Mouse (Mus musculus) embryonic facial prominence, embryonic 15.5 days (tissue): ENCODE measurements around the gene Wnt7b. TPM values are rescaled to one million over a fixed set of nuclear protein-coding genes. Genes with fewer than 3 reads are reported as not detected.
A peak's percentile ranks its signal among the peaks of the same experiment; 100 is the strongest.

ENCODE experiments used
- ATAC-seq: fragments of 200-750 bp; cut with Nextera tagmentation; 2 replicates; pipeline ENCODE4 v1.8.0; 2017; ENCODE audit warnings: low read depth, moderate TSS enrichment; ENCODE audit not compliant: insufficient number of reproducible peaks, low FRiP score, low TSS enrichment
- H3K27ac ChIP-seq: fragments of 300-500 bp; sonication (generic); replicated peaks from 2 replicates; pipeline ENCODE4 v1.5.1; 2015; ENCODE audit warnings: mild to moderate bottlenecking, inconsistent platforms
- H3K27me3 ChIP-seq: fragments of 300-500 bp; sonication (generic); 2 replicates; pipeline ENCODE4 v1.6.1; 2015; ENCODE audit warnings: inconsistent platforms
- H3K36me3 ChIP-seq: fragments of 300-500 bp; sonication (generic); 2 replicates; pipeline ENCODE4 v1.6.1; 2015; ENCODE audit warnings: mild to moderate bottlenecking, inconsistent platforms
- H3K4me1 ChIP-seq: fragments of 300-500 bp; sonication (generic); 2 replicates; pipeline ENCODE4 v1.6.1; 2015; ENCODE audit warnings: inconsistent platforms
- H3K4me2 ChIP-seq: fragments of 300-500 bp; sonication (generic); replicated peaks from 2 replicates; pipeline ENCODE4 v1.6.1; 2015; ENCODE audit warnings: mild to moderate bottlenecking, inconsistent platforms
- H3K4me3 ChIP-seq: fragments of 300-500 bp; sonication (generic); replicated peaks from 2 replicates; pipeline ENCODE4 v1.5.1; 2015; ENCODE audit warnings: mild to moderate bottlenecking, inconsistent platforms
- H3K9ac ChIP-seq: fragments of 300-500 bp; sonication (generic); 2 replicates; pipeline ENCODE4 v1.6.1; 2015; ENCODE audit warnings: inconsistent platforms
- H3K9me3 ChIP-seq: fragments of 300-500 bp; sonication (generic); replicated peaks from 2 replicates; pipeline ENCODE4 v1.6.1; 2016; ENCODE audit warnings: inconsistent platforms
- WGBS: fragments of 180-500 bp; shearing (Covaris S2); methylation state at CpG from one replicate; pipeline ENCODE4 v1.1.7; 2015; 5-methylcytosine and 5-hydroxymethylcytosine counted together
- polyA plus RNA-seq: library from polyadenylated mRNA; unstranded; fragments of >200 nt; fragmentation: Nextera tagmentation; extraction: Ambion mirVana; gene quantifications from 2 replicates; pipeline ENCODE4 v1.2.1, GENCODE M21; 2015

Wnt7b gene
- 36.0 and 40.9 TPM in 2 replicates for polyA plus RNA-seq

- Histone ChIP-seq H3K4me3 (peak within 1 kb of the TSS; percentile 50), H3K36me3 (no peaks in the 10 kb centered on the region), H3K27ac (peak within 1 kb of the TSS; percentile 63), H3K27me3 (peaks cover 83% of the 10 kb centered on the region), H3K9me3 (no peaks in the 10 kb centered on the region), H3K9ac (peak within 1 kb of the TSS; percentile 31), H3K4me1 (peaks cover 38% of the 10 kb centered on the region), H3K4me2 (peak within 1 kb of the TSS; percentile 86)
- 4% methylated on average over 19 of the region's 19 CpGs for WGBS
- no peak for ATAC-seq
Observed at GRCm38 (mm10) chr15:85582356-85582910, at the start of gene Wnt7b. Gene Wnt7b (minus strand): TSS chr15:85582473.

GRCm38 (mm10) chr15:85631591-85631990 is 49.3 kb upstream of the Wnt7b start:
- 0 out of 2 replicates have a peak, but pooled peaks cover under 1% of the 10 kb centered on the region for H3K27me3 ChIP-seq
- no peak overlapping the region for H3K4me2 ChIP-seq
- no peak for ATAC-seq
- H3K4me3 ChIP-seq: no peak overlapping the region
- H3K27ac ChIP-seq: no peak overlapping the region
- no peak overlapping the region for H3K9ac ChIP-seq
- peaks cover 18% of the 10 kb centered on the region for H3K4me1 ChIP-seq
- WGBS: 40% methylated on average over 2 of the region's 2 CpGs
- no peaks in the 10 kb centered on the region for H3K36me3 ChIP-seq
- H3K9me3 ChIP-seq: no peaks in the 10 kb centered on the region

GRCm38 (mm10) chr15:85629924-85630545 is 47.8 kb upstream of the Wnt7b start:
- Histone ChIP-seq H3K4me2 (no peak overlapping the region), H3K36me3 (no peaks in the 10 kb centered on the region), H3K27ac (peak overlapping the region; percentile 55), H3K9ac (no peak overlapping the region), H3K4me1 (peaks cover 29% of the 10 kb centered on the region), H3K27me3 (peaks cover 16% of the 10 kb centered on the region), H3K4me3 (no peak overlapping the region), H3K9me3 (no peaks in the 10 kb centered on the region)
- ATAC-seq: no peak
- 67% methylated on average over 7 of the region's 7 CpGs for WGBS

- H3K4me2 ChIP-seq: peak overlapping the region; percentile 87
- H3K27ac ChIP-seq: no peak overlapping the region
- 1% methylated on average over 68 of the region's 68 CpGs for WGBS
- H3K36me3 ChIP-seq: no peaks in the 10 kb centered on the region
- peaks cover 19% of the 10 kb centered on the region for H3K4me1 ChIP-seq
- peak overlapping the region; percentile 58 for H3K9ac ChIP-seq
- H3K27me3 ChIP-seq: peaks cover 37% of the 10 kb centered on the region
- peak overlapping the region; percentile 47 for H3K4me3 ChIP-seq
- H3K9me3 ChIP-seq: no peaks in the 10 kb centered on the region
- ATAC-seq: 0 out of 2 replicates have a peak, but pooled peaks have one; percentile 11
Observed at GRCm38 (mm10) chr15:85625666-85626279, 43.5 kb upstream of the Wnt7b start.

GRCm38 (mm10) chr15:85622213-85622612 is 39.9 kb upstream of the Wnt7b start:
- no peak for ATAC-seq
- H3K27me3 ChIP-seq: peaks cover 37% of the 10 kb centered on the region
- no peak overlapping the region for H3K9ac ChIP-seq
- 73% methylated on average over 13 of the region's 13 CpGs for WGBS
- H3K27ac ChIP-seq: no peak overlapping the region
- H3K4me2 ChIP-seq: no peak overlapping the region
- no peaks in the 10 kb centered on the region for H3K36me3 ChIP-seq
- H3K4me3 ChIP-seq: no peak overlapping the region
- H3K4me1 ChIP-seq: peaks cover 15% of the 10 kb centered on the region
- no peaks in the 10 kb centered on the region for H3K9me3 ChIP-seq

GRCm38 (mm10) chr15:85615537-85616100 is 33.3 kb upstream of the Wnt7b start:
- H3K9ac ChIP-seq: no peak overlapping the region
- no peak overlapping the region for H3K27ac ChIP-seq
- no peaks in the 10 kb centered on the region for H3K36me3 ChIP-seq
- H3K4me2 ChIP-seq: peak overlapping the region; percentile 29
- H3K27me3 ChIP-seq: peaks cover 4% of the 10 kb centered on the region; the same call in 1 of the 2 replicates
- no peaks in the 10 kb centered on the region for H3K9me3 ChIP-seq
- peaks cover 45% of the 10 kb centered on the region for H3K4me1 ChIP-seq
- H3K4me3 ChIP-seq: no peak overlapping the region
- 25% methylated on average over 20 of the region's 21 CpGs for WGBS
- no peak for ATAC-seq

- peak overlapping the region; percentile 29 for H3K4me2 ChIP-seq
- H3K9ac ChIP-seq: no peak overlapping the region
- no peak overlapping the region for H3K4me3 ChIP-seq
Observed at GRCm38 (mm10) chr15:85615075-85615474, 32.8 kb upstream of the Wnt7b start.

GRCm38 (mm10) chr15:85613358-85614266 is 31.3 kb upstream of the Wnt7b start:
- WGBS: 74% methylated on average over 17 of the region's 17 CpGs

More at GRCm38 (mm10) chr15:85615075-85615474, 32.8 kb upstream of the Wnt7b start:
- no peaks in the 10 kb centered on the region for H3K9me3 ChIP-seq
- H3K27ac ChIP-seq: no peak overlapping the region
- WGBS: 44% methylated on average over 22 of the region's 22 CpGs
- H3K27me3 ChIP-seq: peaks cover 4% of the 10 kb centered on the region; the same call in 1 of the 2 replicates
- peaks cover 46% of the 10 kb centered on the region for H3K4me1 ChIP-seq
- H3K36me3 ChIP-seq: no peaks in the 10 kb centered on the region
- ATAC-seq: no peak

GRCm38 (mm10) chr15:85612660-85613357 is 30.5 kb upstream of the Wnt7b start:
- Histone ChIP-seq H3K9ac (no peak overlapping the region), H3K4me1 (peaks cover 46% of the 10 kb centered on the region), H3K27ac (0 out of 2 replicates have a peak overlapping the region, but pooled peaks have one; percentile 28), H3K4me3 (no peak overlapping the region), H3K36me3 (no peaks in the 10 kb centered on the region), H3K9me3 (no peaks in the 10 kb centered on the region), H3K27me3 (peaks cover 4% of the 10 kb centered on the region; the same call in 1 of the 2 replicates), H3K4me2 (no peak overlapping the region)
- ATAC-seq: no peak
- WGBS: 80% methylated on average over 8 of the region's 8 CpGs

More at GRCm38 (mm10) chr15:85613358-85614266, 31.3 kb upstream of the Wnt7b start:
- no peak overlapping the region for H3K4me3 ChIP-seq
- peaks cover 4% of the 10 kb centered on the region; the same call in 1 of the 2 replicates for H3K27me3 ChIP-seq
- H3K9me3 ChIP-seq: no peaks in the 10 kb centered on the region
- peak overlapping the region; percentile 39; the same call in 1 of the 2 replicates for H3K27ac ChIP-seq
- H3K9ac ChIP-seq: no peak overlapping the region
- H3K4me2 ChIP-seq: no peak overlapping the region
- peaks cover 46% of the 10 kb centered on the region for H3K4me1 ChIP-seq
- peak; percentile 56 for ATAC-seq
- no peaks in the 10 kb centered on the region for H3K36me3 ChIP-seq
